ENCODE assay signal across 10 mouse cellular contexts in the genomic region with DNA sequence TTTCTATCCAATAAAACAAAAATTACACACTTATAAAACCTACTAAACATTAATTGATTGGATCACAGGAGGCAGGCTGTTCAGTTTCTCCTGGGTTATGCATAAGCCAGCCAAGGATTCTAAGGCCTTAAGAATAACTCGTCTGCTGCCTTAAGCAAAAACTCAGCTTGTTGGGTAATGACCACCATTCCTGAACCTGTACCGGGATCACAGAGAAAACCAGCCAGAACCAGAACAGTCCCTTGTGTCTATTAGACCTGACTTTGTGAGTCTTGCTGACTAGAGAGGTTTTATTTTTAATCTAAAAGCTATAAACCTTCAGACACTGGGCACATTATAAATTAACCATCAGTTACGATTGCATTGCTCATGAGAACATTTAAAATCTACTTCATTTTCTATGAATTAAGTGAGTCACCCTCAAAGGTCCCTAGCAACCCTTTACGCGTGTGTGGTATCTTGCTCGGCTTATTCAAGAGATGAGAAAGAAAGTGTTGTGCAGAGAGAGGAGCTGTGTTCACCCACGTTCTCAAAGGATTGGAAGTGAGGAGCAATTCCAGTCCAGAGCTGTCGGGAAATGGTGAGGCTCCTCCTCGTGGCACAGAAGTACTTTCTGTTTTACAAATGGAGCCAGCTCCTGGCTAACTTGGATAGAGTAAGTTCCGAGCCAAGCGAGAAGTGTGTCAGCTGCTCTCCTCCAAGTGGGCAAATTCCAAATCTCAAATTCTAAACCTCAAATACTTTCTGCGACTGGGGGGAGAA.
A peak's percentile ranks its signal among the peaks of the same experiment; 100 is the strongest.
DNase-seq lines count a peak whose midpoint lies in the region; ATAC-seq lines count a peak whose summit lies in the region.
"Had no signal": no experiment of that assay in that cellular context is flagged by ENCODE, and none has a peak within 500 bp of the region (broad histone marks: within the 10 kb centered on the region; RNA-seq: fewer than 3 reads in every experiment).

No protein-coding gene starts in this region.

- DNase-seq in urinary bladder, postnatal 14 days (ENCODE audit: low spot score), result peak; percentile 24
- no peak for DNase-seq in urinary bladder, adult 2 months (ENCODE audit: low spot score)
- DNase-seq in kidney, postnatal 25 days, result peak; percentile 36 to 43
- DNase-seq in telencephalon, adult 2 months (ENCODE audit: low read depth, low spot score), result peak; percentile 76
- DNase-seq in cerebellum, postnatal 36 days, result no peak
- DNase-seq in adrenal gland, postnatal 14 days, result no peak
- DNase-seq: thymus, adult 2 months had no signal

- H3K4me2 ChIP-seq in hindbrain, embryonic 16.5 days (ENCODE audit: low read length), result no peak overlapping the region
- no peak overlapping the region for H3K4me2 ChIP-seq in hindbrain, embryonic 12.5 days (replicated peaks)
- H3K4me2 ChIP-seq: midbrain, embryonic 12.5 days had no signal

- 71% methylated on average over 12 of the region's 12 CpGs for WGBS in hindbrain, embryonic 16.5 days
- 83% methylated on average over 12 of the region's 12 CpGs for WGBS in hindbrain, embryonic 12.5 days

- no peaks in the 10 kb centered on the region for H3K36me3 ChIP-seq in hindbrain, embryonic 16.5 days (ENCODE audit: control insufficient read depth, insufficient read depth, low read length)
- no peaks in the 10 kb centered on the region for H3K36me3 ChIP-seq in hindbrain, embryonic 12.5 days
- H3K36me3 ChIP-seq: midbrain, embryonic 12.5 days had no signal

- no peak overlapping the region for H3K27ac ChIP-seq in hindbrain, embryonic 16.5 days (ENCODE audit: low read depth, low read length)
- no peak overlapping the region for H3K27ac ChIP-seq in hindbrain, embryonic 12.5 days
- H3K27ac ChIP-seq: midbrain, embryonic 12.5 days had no signal

- peak; percentile 50; the same call in 1 of the 2 replicates for ATAC-seq in hindbrain, embryonic 16.5 days
- ATAC-seq in hindbrain, embryonic 12.5 days (ENCODE audit: low FRiP score), result no peak

- H3K9ac ChIP-seq in hindbrain, embryonic 16.5 days (ENCODE audit: low read depth, low read length), result no peak overlapping the region
- no peak overlapping the region for H3K9ac ChIP-seq in hindbrain, embryonic 12.5 days
- H3K9ac ChIP-seq: midbrain, embryonic 12.5 days had no signal

- no peak overlapping the region for H3K4me3 ChIP-seq in hindbrain, embryonic 16.5 days (ENCODE audit: low read length)
- no peak overlapping the region for H3K4me3 ChIP-seq in hindbrain, embryonic 12.5 days
- H3K4me3 ChIP-seq: midbrain, embryonic 12.5 days had no signal

- H3K9me3 ChIP-seq in hindbrain, embryonic 16.5 days (ENCODE audit: control insufficient read depth, low read length), result no peaks in the 10 kb centered on the region
- H3K9me3 ChIP-seq in hindbrain, embryonic 12.5 days (replicated peaks), result no peaks in the 10 kb centered on the region
- H3K9me3 ChIP-seq: midbrain, embryonic 12.5 days had no signal

- no peaks in the 10 kb centered on the region; the same call in 1 of the 2 replicates for H3K4me1 ChIP-seq in hindbrain, embryonic 16.5 days (ENCODE audit: control insufficient read depth, insufficient read depth, low read depth, low read length)
- no peaks in the 10 kb centered on the region for H3K4me1 ChIP-seq in hindbrain, embryonic 12.5 days
- H3K4me1 ChIP-seq: midbrain, embryonic 12.5 days had no signal

- H3K27me3 ChIP-seq in hindbrain, embryonic 16.5 days (replicated peaks; ENCODE audit: control insufficient read depth, insufficient read depth, low read length), result no peaks in the 10 kb centered on the region
- no peaks in the 10 kb centered on the region for H3K27me3 ChIP-seq in hindbrain, embryonic 12.5 days
- H3K27me3 ChIP-seq: midbrain, embryonic 12.5 days had no signal

Comparison
In these comparisons a context has a peak if more than half of its experiments do, and no peak if none do; other contexts are left out.
1. DNase-seq: peak in urinary bladder, postnatal 14 days (single experiment), kidney, postnatal 25 days (2 of 2) and telencephalon, adult 2 months (single experiment); none in urinary bladder, adult 2 months (single experiment), cerebellum, postnatal 36 days (0 of 2) and adrenal gland, postnatal 14 days (single experiment).